Mouse (Mus musculus) ovary, adult 2 months (tissue): ENCODE measurements around the gene Defa30. TPM values are rescaled to one million over a fixed set of nuclear protein-coding genes. Genes with fewer than 3 reads are reported as not detected.

Experiments
- polyA plus RNA-seq: library from polyadenylated mRNA; depleted of rRNA; stranded (reverse); fragments of >200 nt; gene quantifications from 2 replicates; pipeline ENCODE4 v1.2.3, GENCODE M21; 2012; rRNA removed

The Defa30 gene
- not detected in 2 replicates for polyA plus RNA-seq

DNA sequence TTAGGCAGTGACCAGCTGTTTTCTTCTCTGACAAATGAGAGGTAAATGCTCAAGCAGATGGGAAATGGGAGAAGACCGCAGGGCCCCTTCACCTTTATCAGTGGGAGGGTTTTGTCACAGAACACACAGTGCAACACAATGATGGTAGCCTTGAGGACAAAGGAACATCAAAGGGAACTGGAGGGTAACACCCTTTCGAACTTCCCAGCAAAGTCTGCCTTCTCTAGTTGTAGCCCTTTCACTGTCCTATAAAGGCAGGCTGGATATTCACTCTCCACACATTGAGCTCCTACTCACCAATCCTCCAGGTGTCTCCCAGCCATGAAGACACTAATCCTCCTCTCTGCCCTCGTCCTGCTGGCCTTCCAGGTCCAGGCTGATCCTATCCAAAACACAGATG lies at the start of gene Defa30:
Gene Defa30, plus strand, starts transcription at position 301 of the 400 bp plus-strand sequence.

DNA sequence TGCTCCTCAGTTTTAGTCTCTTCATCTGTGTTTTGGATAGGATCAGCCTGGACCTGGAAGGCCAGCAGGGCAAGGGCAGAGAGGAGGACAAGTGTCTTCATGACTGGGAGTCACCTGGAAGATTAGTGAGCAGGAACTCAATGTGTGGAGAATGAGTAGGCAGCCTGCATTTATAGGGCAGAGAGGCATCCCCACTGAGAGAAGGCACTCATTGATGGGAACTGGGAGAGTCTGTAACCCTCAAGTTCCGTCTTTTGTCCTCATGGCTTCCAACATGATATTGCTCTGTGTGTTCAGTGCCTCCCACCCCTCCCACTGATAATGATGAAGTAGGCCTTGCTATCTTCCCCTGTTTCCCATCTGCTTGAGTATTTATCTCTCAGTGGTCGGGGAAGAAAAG lies 38.5 kb upstream of the Defa30 start, which contains the start of gene Gm14851:
Gene Gm14851, minus strand, starts transcription at position 101 of the 400 bp plus-strand sequence.

DNA sequence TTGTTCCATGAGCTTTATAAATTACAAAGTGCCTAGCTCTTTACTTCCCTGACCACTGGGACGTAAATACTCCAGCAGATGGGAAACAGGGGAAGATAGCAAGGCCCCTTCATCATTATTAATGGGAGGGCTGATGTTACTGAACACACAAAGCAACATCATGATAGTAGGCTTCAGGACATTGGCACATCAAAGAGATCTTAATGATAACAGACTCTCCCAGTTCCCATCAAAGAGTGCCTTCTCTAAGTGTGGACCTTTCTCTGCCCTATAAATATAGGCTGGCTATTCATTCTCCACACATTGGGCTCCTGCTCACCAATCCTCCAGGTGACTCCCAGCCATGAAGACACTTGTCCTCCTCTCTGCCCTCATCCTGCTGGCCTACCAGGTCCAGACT lies 27.5 kb downstream of the Defa30 start, which contains the start of gene Defa22:
Gene Defa22, plus strand, starts transcription at position 301 of the 400 bp plus-strand sequence.

Other genes with a start within 250 kb of the Defa30 start
- gene Defb33, start 242.0 kb upstream of the Defa30 start, polyA plus RNA-seq: not detected in 2 replicates
- not detected in 2 replicates for gene Gm15056, start 232.0 kb upstream of the Defa30 start, polyA plus RNA-seq
- gene Gm6040, start 212.6 kb upstream of the Defa30 start, polyA plus RNA-seq: not detected in 2 replicates
- gene AY761185, start 189.9 kb upstream of the Defa30 start, polyA plus RNA-seq: not detected in 2 replicates
- not detected in 2 replicates for gene Defa21, start 109.1 kb upstream of the Defa30 start, polyA plus RNA-seq
- gene Defa23, start 79.6 kb upstream of the Defa30 start, polyA plus RNA-seq: not detected in 2 replicates
- not detected in 2 replicates for gene Defa35, start 69.6 kb upstream of the Defa30 start, polyA plus RNA-seq
- not detected in 2 replicates for gene Defa25, start 50.2 kb upstream of the Defa30 start, polyA plus RNA-seq
- gene Gm14851, start 38.6 kb upstream of the Defa30 start, polyA plus RNA-seq: not detected in 2 replicates
- gene Defa22, start 27.6 kb downstream of the Defa30 start, polyA plus RNA-seq: 1.0 TPM in 1 of 2 replicates, not detected in the other
- gene Defa31, start 57.0 kb downstream of the Defa30 start, polyA plus RNA-seq: not detected in 2 replicates
- not detected in 2 replicates for gene Gm15293, start 66.9 kb downstream of the Defa30 start, polyA plus RNA-seq
- gene Gm15292, start 115.1 kb downstream of the Defa30 start, polyA plus RNA-seq: not detected in 2 replicates
- gene Defa27, start 180.9 kb downstream of the Defa30 start, polyA plus RNA-seq: not detected in 2 replicates
- not detected in 2 replicates for gene Defa29, start 192.4 kb downstream of the Defa30 start, polyA plus RNA-seq
- gene Defa2, start 243.9 kb downstream of the Defa30 start, polyA plus RNA-seq: not detected in 2 replicates